Mouse (Mus musculus) layer of hippocampus, postnatal 10 days (tissue): Measurements from ENCODE around the gene Galnt10. TPM values are rescaled to one million over a fixed set of nuclear protein-coding genes. Genes with fewer than 3 reads are reported as not detected.
"Not testable (repeated sequence)": the region's sequence is repeated elsewhere in the genome, so short reads cannot be mapped to it uniquely, and the experiment has no call there.

Source experiments
- DNase-seq, 2 experiments: peaks; one replicate each; pipeline ENCODE4 v3.0.0; 2021; ENCODE audit warnings: low spot score in 2 of 2
- total RNA-seq, 2 experiments: library from RNA; stranded (reverse); gene quantifications; 2 replicates each; pipeline ENCODE4 v1.2.3; 2021

The Galnt10 gene
- total RNA-seq, 2 experiments from 2014 or later: 10.9 to 11.2 TPM

DNA sequence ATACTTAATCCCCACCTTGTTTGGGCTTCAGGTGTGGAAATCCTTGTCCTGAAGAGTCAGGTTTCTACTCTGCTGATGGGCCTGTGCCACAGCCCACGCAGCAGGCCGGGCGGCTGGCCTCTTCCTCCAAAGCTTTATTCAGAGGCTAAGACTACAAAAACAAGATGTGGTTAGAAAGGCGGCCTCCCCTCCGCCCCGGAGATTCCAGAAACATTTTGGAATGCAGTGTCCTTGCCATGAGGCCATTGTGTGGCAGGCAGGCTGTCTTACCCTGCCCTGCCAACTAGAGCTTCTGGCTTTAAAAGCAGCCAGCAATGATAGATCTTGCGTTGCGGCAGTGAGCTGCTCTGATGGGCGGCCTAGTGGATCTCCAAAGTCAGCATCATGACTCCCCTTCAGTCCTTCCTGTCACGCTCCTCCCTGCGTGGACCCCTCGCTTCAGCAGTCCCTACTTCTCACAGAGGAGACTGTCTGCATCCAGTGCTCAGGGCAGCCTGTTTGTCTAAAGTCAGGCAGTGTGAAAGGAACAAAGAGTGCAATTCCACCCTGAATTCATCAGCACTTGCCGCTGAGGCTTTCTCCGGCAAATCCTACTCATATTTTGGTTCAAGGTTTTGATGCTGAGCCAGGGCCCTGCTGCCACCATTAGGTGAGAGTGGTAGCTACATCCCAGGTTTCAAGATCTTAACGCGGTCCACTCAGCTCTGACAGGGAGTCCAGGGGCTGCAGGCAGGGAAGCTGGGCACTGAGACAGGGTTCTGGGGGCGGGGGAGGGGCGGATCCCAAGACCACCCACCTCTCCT is 141.6 kb downstream of the Galnt10 start:
- peak; percentile 62 to 72 for DNase-seq

DNA sequence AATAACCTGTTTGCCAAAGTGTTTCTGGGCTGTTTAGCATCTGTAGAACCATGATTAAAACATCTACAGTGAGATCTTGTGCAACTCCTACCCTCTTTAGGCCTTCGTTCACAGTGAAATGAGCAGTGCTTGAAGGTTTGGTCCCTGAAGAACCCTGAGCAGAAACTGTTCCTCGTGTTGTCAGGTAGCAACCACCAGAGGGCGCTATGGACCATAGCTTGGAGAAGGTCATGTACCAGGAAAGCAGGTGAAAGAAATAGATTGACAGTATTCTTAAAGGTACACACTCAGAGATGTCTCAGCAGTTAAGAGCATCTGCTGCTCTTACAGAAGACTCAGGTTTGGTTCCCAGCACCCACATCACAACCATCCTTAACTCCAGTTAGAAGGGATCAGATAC is 142.7 kb downstream of the Galnt10 start:
- DNase-seq: no peak

- DNase-seq: no peak
Measured at GRCm38 (mm10) chr11:57790866-57791535, 145.8 kb downstream of the Galnt10 start.

DNA sequence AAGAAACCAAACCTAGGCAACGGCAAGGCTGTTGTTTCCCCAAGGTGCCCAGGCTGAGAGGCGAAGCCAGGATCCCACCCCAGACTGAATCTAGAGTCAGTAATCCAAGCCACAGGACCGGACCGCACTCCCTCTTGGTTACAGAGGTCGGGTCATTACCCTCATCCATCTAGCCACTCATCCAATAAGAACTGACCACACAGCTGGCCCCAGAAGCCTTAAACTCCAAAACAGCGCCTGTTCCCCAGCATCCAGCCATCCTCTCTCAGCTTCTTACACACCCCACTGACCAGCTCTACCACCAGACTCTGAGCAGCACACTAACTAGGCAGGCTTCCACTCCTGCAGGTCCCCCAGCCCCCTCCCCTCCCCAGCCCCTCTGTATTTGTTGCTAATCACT is 149.8 kb downstream of the Galnt10 start:
- no peak for DNase-seq

- DNase-seq: no peak
Measured at GRCm38 (mm10) chr11:57797828-57798227, 152.6 kb downstream of the Galnt10 start.

GRCm38 (mm10) chr11:57799456-57799855 is 154.2 kb downstream of the Galnt10 start:
- no peak for DNase-seq

DNA sequence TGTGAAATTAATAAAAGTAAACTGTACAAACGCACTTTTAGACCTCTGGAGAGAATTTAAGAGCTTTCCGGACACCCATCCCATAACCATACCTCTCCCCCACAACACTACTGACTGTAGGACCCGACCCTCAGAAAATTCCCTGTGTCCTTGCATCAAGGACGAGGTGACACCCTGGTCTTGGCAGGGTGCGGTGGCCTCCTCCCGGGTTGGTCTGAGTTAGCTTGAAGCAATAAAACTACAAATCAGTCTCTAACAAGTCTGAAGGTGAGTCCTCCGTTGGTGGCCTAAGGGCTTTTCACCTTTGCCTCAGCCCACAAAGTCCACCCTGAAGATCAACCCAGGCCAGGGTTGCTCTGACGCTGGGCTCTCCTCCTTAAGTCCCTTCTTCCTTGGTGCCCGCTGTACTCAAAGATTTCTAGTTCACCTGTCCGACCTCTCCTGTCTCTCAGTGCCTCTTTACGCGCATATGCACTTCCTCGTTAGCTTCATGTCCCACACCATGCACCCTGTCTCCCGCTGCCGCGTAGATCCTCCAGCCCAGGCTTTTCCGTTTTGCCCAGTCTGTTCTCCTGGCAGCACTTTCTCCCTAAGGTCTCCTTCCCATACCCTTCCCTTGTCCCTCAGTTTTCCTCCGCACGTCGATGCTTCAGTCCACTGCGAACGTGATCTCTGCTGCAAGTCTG is 155.2 kb downstream of the Galnt10 start:
- DNase-seq: no peak

DNA sequence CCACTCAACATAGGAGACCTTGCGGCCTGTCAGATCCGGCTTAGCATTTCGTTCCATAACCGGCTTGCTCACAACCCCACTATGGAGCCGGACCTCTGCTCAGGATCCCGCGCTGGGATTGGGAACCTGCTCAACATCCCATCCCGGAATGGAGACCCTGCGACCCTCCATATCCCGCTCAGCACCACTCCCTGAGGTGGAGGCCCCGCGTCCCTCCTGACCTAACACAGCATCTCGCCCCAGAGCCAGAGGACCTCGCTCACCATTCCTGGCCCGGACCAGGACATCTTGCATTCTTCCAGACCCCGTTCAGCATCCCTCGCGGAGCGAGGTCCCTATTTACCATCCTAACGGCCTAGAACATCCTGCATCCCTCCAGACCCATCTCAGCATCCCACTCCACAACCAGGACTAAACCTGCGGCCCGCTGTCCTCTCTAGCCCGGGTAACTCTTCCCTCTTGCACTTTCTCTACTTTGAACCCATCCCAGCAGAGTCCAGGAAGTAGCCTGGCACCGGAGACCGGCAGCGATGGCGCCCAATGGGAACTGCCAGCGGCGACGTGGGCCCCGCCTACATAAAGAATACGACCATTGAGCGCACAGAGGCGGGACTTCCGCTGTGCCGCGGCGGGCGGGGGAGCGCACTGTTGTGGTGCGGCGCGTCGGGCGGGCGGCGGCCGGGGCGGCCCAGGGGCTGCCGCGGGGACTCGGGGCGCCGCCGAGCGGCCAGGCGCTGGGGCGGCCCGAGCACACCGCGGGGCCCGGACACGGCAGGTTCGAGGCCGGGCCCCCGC is 155.9 kb downstream of the Galnt10 start, which contains the start of gene Sap30l:
Gene Sap30l, plus strand, starts transcription at position 667 of the 795 bp plus-strand sequence.
- peak; percentile 97 to 98 for DNase-seq

DNA sequence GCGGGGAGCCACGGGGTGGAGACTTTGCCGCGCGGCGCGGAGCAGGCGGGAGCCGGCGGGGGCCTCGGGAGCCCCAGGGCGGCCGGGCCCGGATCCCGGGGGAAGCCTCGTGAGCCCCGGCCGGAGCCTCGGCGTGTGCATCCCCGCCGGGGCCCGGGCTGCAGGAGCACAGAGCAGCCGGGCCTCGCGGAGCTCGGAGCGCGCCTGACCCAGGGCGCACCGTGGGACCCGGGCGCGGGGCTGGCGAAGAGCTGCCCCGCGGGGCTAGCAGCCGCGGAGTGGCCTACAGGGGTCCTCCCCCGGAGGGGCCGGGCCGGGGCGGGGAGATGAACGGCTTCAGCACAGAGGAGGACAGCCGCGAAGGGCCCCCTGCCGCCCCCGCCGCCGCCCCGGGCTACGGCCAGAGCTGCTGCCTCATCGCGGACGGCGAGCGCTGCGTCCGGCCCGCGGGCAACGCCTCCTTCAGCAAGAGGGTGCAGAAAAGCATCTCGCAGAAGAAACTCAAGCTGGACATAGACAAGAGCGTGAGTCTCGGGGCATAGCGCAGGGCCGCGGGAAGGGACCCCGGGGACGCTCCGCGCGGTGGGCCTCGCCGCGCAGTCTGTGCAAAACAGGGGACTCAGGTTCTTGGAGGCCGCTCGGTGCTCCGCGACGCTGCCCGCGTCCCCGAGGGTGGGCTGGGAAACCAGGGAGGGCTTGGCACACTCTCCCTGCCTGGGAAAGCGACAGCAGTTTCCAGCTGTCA is 156.7 kb downstream of the Galnt10 start:
- peak; percentile 59 to 72 for DNase-seq

DNA sequence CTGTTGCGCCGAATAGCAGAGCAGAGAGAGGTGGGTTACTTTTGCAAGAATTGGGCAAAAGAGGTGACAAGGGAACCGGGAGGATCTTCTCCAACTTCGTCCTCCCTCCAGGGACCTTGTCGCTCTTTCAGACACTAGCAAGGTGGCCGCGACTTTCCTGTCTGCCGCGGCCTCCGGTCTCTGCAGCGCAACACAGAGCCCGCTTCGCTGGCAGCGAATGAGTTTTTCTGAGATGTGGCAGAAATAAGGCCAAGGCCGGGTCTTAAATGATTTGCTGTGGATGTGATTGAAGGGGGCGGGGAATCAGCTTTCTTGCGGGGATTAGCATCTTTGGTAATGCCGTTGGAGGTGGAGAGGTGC is 157.2 kb downstream of the Galnt10 start:
- DNase-seq: no peak

GRCm38 (mm10) chr11:57805047-57805446 is 159.8 kb downstream of the Galnt10 start:
- DNase-seq: no peak

- no peak for DNase-seq
Measured at GRCm38 (mm10) chr11:57809017-57809731, 163.9 kb downstream of the Galnt10 start.

DNA sequence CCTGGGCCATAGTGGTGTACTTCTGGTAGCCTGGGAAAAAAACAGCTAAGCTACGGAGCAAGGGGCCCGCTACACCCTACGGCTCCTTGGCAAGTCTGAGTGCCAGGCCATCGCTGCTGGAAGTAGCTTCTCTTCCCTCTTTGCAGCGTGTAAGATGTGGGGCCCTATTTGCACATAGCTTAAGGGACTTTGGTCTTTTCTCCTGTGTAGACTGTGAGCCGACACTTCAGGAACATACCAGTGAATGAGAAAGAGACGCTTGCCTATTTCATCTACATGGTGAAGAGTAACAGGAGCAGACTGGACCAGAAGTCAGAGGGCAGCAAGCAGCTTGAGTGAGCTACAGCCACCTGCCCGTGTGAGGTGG is 164.5 kb downstream of the Galnt10 start:
- DNase-seq: no peak

GRCm38 (mm10) chr11:57811006-57811405 is 165.8 kb downstream of the Galnt10 start:
- no peak for DNase-seq

DNA sequence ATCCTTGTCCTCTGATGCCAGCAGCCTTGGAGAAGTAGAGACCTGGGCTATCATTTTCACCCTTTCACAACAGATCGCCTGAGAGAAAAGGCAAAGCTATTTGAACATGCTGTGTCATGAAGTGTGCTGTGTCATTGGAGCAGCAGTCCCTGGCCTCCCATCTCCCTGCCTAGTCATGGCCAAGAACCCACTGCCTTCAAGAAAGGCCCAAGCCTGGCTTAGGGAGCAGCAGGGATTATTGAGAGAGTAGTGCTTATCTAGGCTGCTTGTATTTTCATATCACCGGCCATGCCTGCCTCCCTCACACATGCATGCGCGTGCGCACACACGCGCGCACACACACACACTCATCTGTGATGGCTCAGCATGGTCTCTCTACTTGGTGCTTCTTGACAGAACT is 167.0 kb downstream of the Galnt10 start:
- no peak for DNase-seq

GRCm38 (mm10) chr11:57813641-57814040 is 168.4 kb downstream of the Galnt10 start:
- DNase-seq: no peak

GRCm38 (mm10) chr11:57818189-57818588 is 172.9 kb downstream of the Galnt10 start:
- no peak for DNase-seq

- peak; percentile 89 to 91 for DNase-seq
Measured at GRCm38 (mm10) chr11:57819999-57820581, 174.8 kb downstream of the Galnt10 start.

DNA sequence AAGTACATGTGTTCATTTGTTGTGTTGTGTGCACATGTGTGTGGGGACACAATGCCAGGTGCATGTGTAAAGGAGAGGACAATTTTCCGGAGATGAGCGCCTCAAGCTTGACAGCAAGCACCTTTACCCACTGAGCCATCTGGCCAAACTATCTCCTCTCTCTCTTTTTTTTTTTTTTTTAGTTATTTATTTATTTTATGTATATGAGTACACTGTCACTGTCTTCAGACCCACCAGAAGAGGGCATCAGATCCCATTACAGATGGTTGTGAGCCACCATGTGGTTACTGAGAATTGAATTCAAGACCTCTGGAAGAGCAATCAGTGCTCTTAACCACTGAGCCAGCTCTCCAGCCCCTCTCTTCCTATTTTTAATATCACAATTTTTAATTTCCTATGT is 177.9 kb downstream of the Galnt10 start:
- not testable (repeated sequence) for DNase-seq

- DNase-seq: no peak
Measured at GRCm38 (mm10) chr11:57823714-57824113, 178.5 kb downstream of the Galnt10 start.
